Mouse (Mus musculus) lung, postnatal 0 days (tissue): ENCODE measurements around the gene Tsx. TPM values are rescaled to one million over a fixed set of nuclear protein-coding genes. Genes with fewer than 3 reads are reported as not detected.

Experiments used
- ATAC-seq: fragments of 200-750 bp; cut with Nextera tagmentation; 2 replicates; pipeline ENCODE4 v1.8.0; 2017; ENCODE audit warnings: moderate library complexity
- DNase-seq: peaks from one replicate; pipeline ENCODE4 v3.0.0-alpha.2; 2016; ENCODE audit warnings: low spot score
- H3K27ac ChIP-seq: fragments of 300-500 bp; sonication (generic); 2 replicates; pipeline ENCODE4 v1.5.1; 2014; ENCODE audit warnings: antibody characterized with exemption, mild to moderate bottlenecking, low read length, mixed read lengths
- H3K27me3 ChIP-seq: fragments of 300-500 bp; sonication (generic); replicated peaks from 2 replicates; pipeline ENCODE4 v1.6.1; 2014; ENCODE audit warnings: low read length, mixed read lengths; ENCODE audit not compliant: insufficient read depth
- H3K36me3 ChIP-seq: fragments of 300-500 bp; sonication (generic); 2 replicates; pipeline ENCODE4 v1.6.1; 2014; ENCODE audit warnings: low read length, mixed read lengths; ENCODE audit not compliant: insufficient read depth
- H3K4me1 ChIP-seq: fragments of 300-500 bp; sonication (generic); 2 replicates; pipeline ENCODE4 v1.6.1; 2014; ENCODE audit warnings: antibody characterized with exemption, low read depth, low read length, mixed read lengths; ENCODE audit not compliant: insufficient read depth
- H3K4me2 ChIP-seq: fragments of 300-500 bp; sonication (generic); replicated peaks from 2 replicates; pipeline ENCODE4 v1.6.1; 2014; ENCODE audit warnings: low read depth, mild to moderate bottlenecking, low read length, moderate library complexity, mixed read lengths
- H3K4me3 ChIP-seq: fragments of 300-500 bp; sonication (generic); 2 replicates; pipeline ENCODE4 v1.5.1; 2014; ENCODE audit warnings: low read depth, low read length
- H3K9ac ChIP-seq: fragments of 300-500 bp; sonication (generic); replicated peaks from 2 replicates; pipeline ENCODE4 v1.6.1; 2014; ENCODE audit warnings: low read depth, mild to moderate bottlenecking
- H3K9me3 ChIP-seq: fragments of 300-500 bp; sonication (generic); 2 replicates; pipeline ENCODE4 v1.6.1; 2016; ENCODE audit warnings: low read length, mixed read lengths
- CTCF ChIP-seq: IDR thresholded peaks from 2 replicates; pipeline ENCODE4 v1.5.1; 2016; ENCODE audit warnings: antibody characterized with exemption, mild to moderate bottlenecking
- EP300 ChIP-seq: IDR thresholded peaks from 2 replicates; pipeline ENCODE4 v1.6.1; 2016; ENCODE audit warnings: antibody characterized with exemption, mild to moderate bottlenecking, control low read depth
- WGBS: fragments of 180-500 bp; shearing (Covaris S2); extraction: QIAGEN DNeasy Blood & Tissue Kit; methylation state at CpG from one replicate; pipeline ENCODE4 v1.1.7; 2014; 5-methylcytosine and 5-hydroxymethylcytosine counted together
- polyA plus RNA-seq: library from polyadenylated mRNA; unstranded; fragments of >200 nt; fragmentation: Nextera tagmentation; extraction: Ambion mirVana; gene quantifications from 2 replicates; pipeline ENCODE4 v1.2.1, GENCODE M21; 2015

The Tsx gene
- polyA plus RNA-seq, 1 experiment from 2014 or later, result 0.39 TPM

GRCm38 (mm10) chrX:103388131-103388530, 26.1 kb upstream of the Tsx start:
- Histone ChIP-seq H3K9ac (no peak overlapping the region), H3K4me2 (no peak overlapping the region), H3K9me3 (no peaks in the 10 kb centered on the region), H3K36me3 (no peaks in the 10 kb centered on the region), H3K27ac (no peak overlapping the region), H3K27me3 (0 out of 2 replicates have a peak, but pooled peaks cover 3% of the 10 kb centered on the region), H3K4me3 (no peak overlapping the region), H3K4me1 (no peaks in the 10 kb centered on the region)
- TF ChIP-seq EP300 (no peak), CTCF (no peak)
- ATAC-seq, result no peak
- WGBS, result 70% methylated on average over 3 of the region's 3 CpGs
- no peak for DNase-seq

GRCm38 (mm10) chrX:103393841-103394240, 20.4 kb upstream of the Tsx start:
- H3K27me3 ChIP-seq, result 0 out of 2 replicates have a peak, but pooled peaks cover under 1% of the 10 kb centered on the region
- H3K9ac ChIP-seq, result no peak overlapping the region
- no peaks in the 10 kb centered on the region for H3K4me1 ChIP-seq
- no peak for TF ChIP-seq CTCF
- no peak for TF ChIP-seq EP300
- ATAC-seq (no peak), DNase-seq (no peak)
- no peak overlapping the region for H3K4me3 ChIP-seq
- H3K4me2 ChIP-seq, result no peak overlapping the region
- H3K9me3 ChIP-seq, result no peaks in the 10 kb centered on the region
- H3K27ac ChIP-seq, result no peak overlapping the region
- H3K36me3 ChIP-seq, result no peaks in the 10 kb centered on the region
- WGBS, result 68% methylated on average over 1 of the region's 1 CpGs

GRCm38 (mm10) chrX:103405021-103405420, 9.2 kb upstream of the Tsx start:
- Histone ChIP-seq H3K4me1 (no peaks in the 10 kb centered on the region), H3K9me3 (no peaks in the 10 kb centered on the region), H3K4me3 (no peak overlapping the region), H3K4me2 (no peak overlapping the region), H3K9ac (no peak overlapping the region), H3K36me3 (no peaks in the 10 kb centered on the region), H3K27me3 (no peaks in the 10 kb centered on the region), H3K27ac (no peak overlapping the region)
- 50% methylated on average over 5 of the region's 13 CpGs for WGBS
- ATAC-seq (no peak), DNase-seq (no peak)
- TF ChIP-seq CTCF (no peak), EP300 (no peak)

- Histone ChIP-seq H3K4me1 (no peaks in the 10 kb centered on the region), H3K36me3 (no peaks in the 10 kb centered on the region), H3K27me3 (no peaks in the 10 kb centered on the region), H3K4me2 (no peak within 1 kb of the TSS), H3K9ac (no peak within 1 kb of the TSS), H3K9me3 (no peaks in the 10 kb centered on the region), H3K27ac (no peak within 1 kb of the TSS), H3K4me3 (no peak within 1 kb of the TSS)
- no peak for TF ChIP-seq EP300
- TF ChIP-seq CTCF, result no peak
- no peak for DNase-seq
- ATAC-seq, result no peak
- WGBS, result 86% methylated on average over 2 of the region's 2 CpGs
Observed at GRCm38 (mm10) chrX:103421710-103422109, 7.4 kb downstream of the Tsx start, which contains the start of gene Gm26992. Gm26992 (plus strand) TSS chrX:103422010.

- ATAC-seq, result no peak
- no peaks in the 10 kb centered on the region for H3K4me1 ChIP-seq
- H3K4me3 ChIP-seq, result no peak overlapping the region
- no peak overlapping the region for H3K9ac ChIP-seq
- DNase-seq, result no peak
- WGBS, result 66% methylated on average over 7 of the region's 7 CpGs
- H3K36me3 ChIP-seq, result no peaks in the 10 kb centered on the region
- H3K27me3 ChIP-seq, result no peaks in the 10 kb centered on the region
- H3K9me3 ChIP-seq, result no peaks in the 10 kb centered on the region
- H3K4me2 ChIP-seq, result no peak overlapping the region
- TF ChIP-seq CTCF (no peak), EP300 (no peak)
- no peak overlapping the region for H3K27ac ChIP-seq
Observed at GRCm38 (mm10) chrX:103427677-103428076, 13.4 kb downstream of the Tsx start.

GRCm38 (mm10) chrX:103432293-103432692, 18.0 kb downstream of the Tsx start:
- no peaks in the 10 kb centered on the region for H3K4me1 ChIP-seq
- H3K27me3 ChIP-seq, result no peaks in the 10 kb centered on the region
- H3K36me3 ChIP-seq, result no peaks in the 10 kb centered on the region
- ATAC-seq, result no peak
- H3K9ac ChIP-seq, result no peak overlapping the region
- TF ChIP-seq EP300, result no peak
- no peak for TF ChIP-seq CTCF
- H3K4me3 ChIP-seq, result no peak overlapping the region
- H3K9me3 ChIP-seq, result no peaks in the 10 kb centered on the region
- no peak overlapping the region for H3K27ac ChIP-seq
- 54% methylated on average over 7 of the region's 7 CpGs for WGBS
- no peak overlapping the region for H3K4me2 ChIP-seq
- DNase-seq, result no peak

- Histone ChIP-seq H3K36me3 (no peaks in the 10 kb centered on the region), H3K27ac (no peak overlapping the region), H3K27me3 (no peaks in the 10 kb centered on the region), H3K4me3 (no peak overlapping the region), H3K4me1 (no peaks in the 10 kb centered on the region), H3K9ac (no peak overlapping the region), H3K9me3 (no peaks in the 10 kb centered on the region), H3K4me2 (no peak overlapping the region)
- WGBS, result 12% methylated on average over 9 of the region's 9 CpGs
- DNase-seq (no peak), ATAC-seq (no peak)
- no peak for TF ChIP-seq CTCF
- no peak for TF ChIP-seq EP300
Observed at GRCm38 (mm10) chrX:103438023-103438422, 23.8 kb downstream of the Tsx start.
